ENCODE assay signal across 8 mouse cellular contexts in the genomic region with DNA sequence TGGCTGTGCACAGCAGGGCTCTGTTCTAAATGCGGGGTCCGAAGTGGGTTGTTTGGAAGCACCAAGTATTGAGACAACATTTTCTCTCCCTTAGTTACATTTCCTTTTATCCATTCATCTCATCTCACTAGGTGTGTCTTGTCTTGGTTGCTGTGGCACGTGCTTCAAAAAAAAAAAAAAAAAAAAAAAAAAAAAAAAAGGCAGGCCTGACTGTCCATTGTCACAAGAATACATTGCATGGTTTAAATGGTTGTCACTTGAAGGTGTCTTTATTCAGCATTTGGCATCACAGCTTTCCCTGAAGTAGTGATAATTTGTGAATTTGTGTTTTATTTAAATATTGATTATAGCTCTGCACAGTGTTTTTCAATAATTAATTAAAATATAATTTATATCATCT.
"Had no signal": no experiment of that assay in that cellular context is flagged by ENCODE, and none has a peak within 500 bp of the region (broad histone marks: within the 10 kb centered on the region; RNA-seq: fewer than 3 reads in every experiment).

No protein-coding gene starts in this region.

- H3K4me3 ChIP-seq: limb, embryonic 15.5 days; liver, embryonic 12.5 days; midbrain, embryonic 10.5 days; neural tube, embryonic 12.5 days had no signal

- H3K4me1 ChIP-seq: liver, embryonic 12.5 days; lung, embryonic 15.5 days; midbrain, embryonic 10.5 days; neural tube, embryonic 12.5 days had no signal

- H3K9ac ChIP-seq: limb, embryonic 15.5 days; liver, embryonic 12.5 days; lung, embryonic 15.5 days; neural tube, embryonic 12.5 days had no signal

- H3K4me2 ChIP-seq: limb, embryonic 15.5 days; liver, embryonic 12.5 days; neural tube, embryonic 12.5 days had no signal

- H3K36me3 ChIP-seq: limb, embryonic 15.5 days; liver, embryonic 12.5 days; lung, embryonic 15.5 days; midbrain, embryonic 10.5 days; neural tube, embryonic 12.5 days had no signal

- DNase-seq: retina, postnatal 1 day; thymus, adult 2 months; thymus, postnatal 25 days had no signal

- H3K9me3 ChIP-seq: limb, embryonic 15.5 days; liver, embryonic 12.5 days; lung, embryonic 15.5 days; midbrain, embryonic 10.5 days; neural tube, embryonic 12.5 days had no signal

- ATAC-seq: liver, embryonic 12.5 days had no signal

- H3K27ac ChIP-seq: limb, embryonic 15.5 days; liver, embryonic 12.5 days; lung, embryonic 15.5 days; midbrain, embryonic 10.5 days; neural tube, embryonic 12.5 days had no signal

- H3K27me3 ChIP-seq: limb, embryonic 15.5 days; liver, embryonic 12.5 days; lung, embryonic 15.5 days; neural tube, embryonic 12.5 days had no signal
